Mouse (Mus musculus) cerebellum, postnatal 4 days (tissue): Measurements from ENCODE around the gene Zfp941.
A peak's percentile ranks its signal among the peaks of the same experiment; 100 is the strongest.

Experiments used
- DNase-seq, 2 experiments: peaks; one replicate each; pipeline ENCODE4 v3.0.0; 2022; ENCODE audit warnings: low spot score in 2 of 2, mixed read lengths in 1 of 2

Zfp941 gene

DNA sequence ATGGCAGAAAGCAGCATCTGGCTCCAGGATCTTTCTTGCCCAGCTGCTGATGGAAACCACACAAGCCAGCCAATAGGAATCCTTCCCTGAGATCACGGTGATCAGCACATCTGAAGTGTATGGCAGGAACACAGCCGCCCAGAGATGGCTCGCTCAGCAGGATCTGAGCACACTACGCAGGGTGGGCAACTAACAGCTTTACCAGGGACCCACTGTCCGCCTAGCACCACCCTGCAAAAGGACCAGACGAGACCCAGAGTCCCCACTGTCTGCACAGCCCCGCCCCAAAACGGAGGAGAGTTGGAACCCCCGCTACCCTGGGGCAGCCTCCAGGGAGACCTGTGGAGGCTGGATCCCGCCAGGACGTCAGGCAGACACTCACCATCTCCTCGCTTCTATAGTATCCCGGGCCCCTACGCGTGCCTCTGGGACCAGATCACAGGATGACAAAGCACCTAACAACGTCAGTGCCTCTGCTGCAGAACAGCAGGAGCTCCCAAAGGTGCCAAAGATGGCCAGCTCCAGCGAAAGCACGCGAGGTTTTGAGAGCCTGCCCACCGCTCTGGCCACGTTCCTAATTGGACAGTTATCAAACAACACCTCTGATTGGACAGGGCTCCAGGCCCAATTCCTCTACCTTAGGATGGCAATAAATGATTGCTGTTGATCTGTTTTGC lies at the start of gene Zfp941:
Gene Zfp941, minus strand, starts transcription at position 526 of the 677 bp plus-strand sequence.
- DNase-seq: peak; percentile 52 to 69

DNA sequence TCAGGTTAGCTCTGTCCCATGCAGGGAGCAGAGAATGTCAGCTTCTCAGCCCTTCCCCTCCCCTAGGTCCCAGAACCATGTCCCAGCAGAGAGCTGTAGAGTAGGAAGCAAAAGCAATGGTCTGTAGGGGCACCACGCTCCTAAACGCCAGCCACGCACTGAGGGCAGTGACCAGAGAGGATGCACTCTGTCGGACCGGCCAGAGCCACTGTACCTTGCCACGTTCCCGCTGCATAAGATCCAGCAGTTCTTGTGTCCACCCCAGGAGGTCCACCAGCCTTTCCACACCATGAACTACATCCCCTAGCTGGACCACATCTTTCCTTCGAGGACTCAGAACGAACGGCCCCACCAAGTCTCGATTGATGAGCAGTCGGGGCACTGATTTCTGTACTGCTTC lies 42.8 kb upstream of the Zfp941 start:
- DNase-seq: no peak

DNA sequence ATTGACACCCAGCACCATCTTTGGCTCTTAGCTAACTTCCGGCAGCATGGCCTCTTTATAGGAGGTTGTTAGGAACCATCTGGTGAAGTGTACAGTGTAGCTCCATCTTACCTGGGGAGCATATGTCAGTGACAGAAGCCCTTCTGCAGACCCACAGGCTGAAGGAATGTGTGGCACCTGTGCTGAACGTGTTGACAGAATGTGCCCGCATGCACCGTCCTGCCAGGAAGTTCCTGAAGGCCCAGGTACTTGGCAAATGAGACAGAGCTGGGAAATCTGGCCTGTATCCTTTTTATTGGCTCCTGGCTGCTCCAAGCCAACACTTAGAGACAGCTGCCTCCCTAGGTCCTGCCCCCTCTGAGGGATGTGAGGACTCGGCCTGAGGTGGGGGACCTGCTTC lies 38.8 kb upstream of the Zfp941 start:
- DNase-seq: no peak

DNA sequence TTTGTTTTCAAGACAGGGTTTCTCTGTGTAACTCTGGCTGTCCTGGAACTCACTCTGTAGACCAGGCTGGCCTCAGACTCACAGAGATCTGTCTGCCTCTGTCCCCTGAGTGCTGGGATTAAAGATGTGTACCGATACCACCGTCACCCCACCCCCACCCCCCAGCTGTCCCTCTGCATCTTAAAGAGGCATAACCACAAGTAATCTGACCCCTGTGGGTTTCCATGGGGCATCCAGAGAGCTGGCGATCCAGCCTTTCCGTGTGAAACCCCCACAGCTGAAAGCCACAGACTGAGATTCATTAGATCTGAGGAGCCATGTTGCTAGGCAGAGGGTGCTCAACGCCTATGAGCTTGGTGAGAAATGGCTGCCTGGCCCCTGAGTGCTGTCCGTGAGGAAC lies 38.0 kb upstream of the Zfp941 start:
- DNase-seq: no peak

DNA sequence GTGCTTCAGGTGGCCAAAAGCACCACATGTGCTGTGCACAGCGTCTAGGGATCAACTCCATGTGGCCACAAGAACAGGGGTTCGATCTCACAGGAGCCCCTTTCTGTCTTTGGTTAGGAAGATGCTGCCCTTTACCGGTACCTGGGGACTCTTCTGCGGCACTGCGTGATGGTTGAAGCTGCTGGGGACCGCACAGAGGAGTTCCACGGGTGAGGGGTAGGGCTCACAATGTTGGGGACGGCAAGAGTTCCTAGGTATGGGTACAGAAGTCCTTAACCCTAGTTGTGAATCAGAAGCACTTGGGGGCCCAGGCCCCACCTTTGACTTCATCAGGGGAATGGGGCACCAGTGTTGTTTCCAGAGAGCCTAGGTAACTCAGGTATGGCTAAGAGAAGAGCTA lies 36.8 kb upstream of the Zfp941 start:
- DNase-seq: no peak

DNA sequence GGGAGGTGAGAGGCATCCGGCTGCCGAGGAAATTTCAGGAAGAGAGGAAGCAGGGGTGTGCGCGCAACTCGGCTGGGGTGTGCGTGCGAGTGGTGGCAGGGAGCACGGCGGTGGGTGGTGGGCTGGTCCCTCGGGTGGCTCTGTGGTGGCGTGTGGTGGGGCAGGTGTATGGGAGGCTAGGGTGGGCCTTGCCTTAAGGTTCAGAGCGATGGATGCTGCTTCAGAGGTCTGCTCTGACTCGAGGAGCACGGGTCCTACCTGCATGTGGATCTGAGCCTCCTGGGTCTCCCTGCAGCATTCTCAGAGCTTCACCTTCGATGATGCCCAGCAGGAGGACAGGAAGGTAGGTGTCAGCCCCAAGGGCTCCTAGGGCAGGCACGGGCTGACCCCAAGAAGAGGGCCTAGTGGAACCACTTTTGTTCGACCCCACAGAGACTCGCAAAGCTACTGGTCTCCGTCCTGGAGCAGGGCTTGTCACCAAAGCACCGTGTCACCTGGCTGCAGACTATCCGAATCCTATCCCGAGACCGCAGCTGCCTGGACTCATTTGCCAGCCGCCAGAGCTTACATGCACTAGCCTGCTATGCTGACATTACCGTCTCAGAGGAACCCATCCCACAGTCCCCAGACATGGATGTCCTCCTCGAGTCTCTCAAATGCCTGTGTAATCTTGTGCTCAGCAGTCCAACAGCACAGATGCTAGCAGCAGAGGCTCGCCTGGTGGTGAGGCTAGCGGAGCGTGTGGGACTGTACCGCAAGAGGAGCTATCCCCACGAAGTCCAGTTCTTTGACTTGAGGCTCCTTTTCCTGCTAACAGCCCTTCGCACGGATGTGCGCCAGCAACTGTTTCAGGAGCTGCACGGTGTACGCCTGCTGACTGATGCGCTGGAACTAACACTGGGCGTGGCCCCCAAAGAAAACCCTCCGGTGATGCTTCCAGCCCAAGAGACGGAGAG lies 35.9 kb upstream of the Zfp941 start, which contains the start of gene Bet1l:
Gene Bet1l, minus strand, starts transcription at position 28 of the 956 bp plus-strand sequence.
- DNase-seq: peak in 1 of 2 experiments; percentile 16

DNA sequence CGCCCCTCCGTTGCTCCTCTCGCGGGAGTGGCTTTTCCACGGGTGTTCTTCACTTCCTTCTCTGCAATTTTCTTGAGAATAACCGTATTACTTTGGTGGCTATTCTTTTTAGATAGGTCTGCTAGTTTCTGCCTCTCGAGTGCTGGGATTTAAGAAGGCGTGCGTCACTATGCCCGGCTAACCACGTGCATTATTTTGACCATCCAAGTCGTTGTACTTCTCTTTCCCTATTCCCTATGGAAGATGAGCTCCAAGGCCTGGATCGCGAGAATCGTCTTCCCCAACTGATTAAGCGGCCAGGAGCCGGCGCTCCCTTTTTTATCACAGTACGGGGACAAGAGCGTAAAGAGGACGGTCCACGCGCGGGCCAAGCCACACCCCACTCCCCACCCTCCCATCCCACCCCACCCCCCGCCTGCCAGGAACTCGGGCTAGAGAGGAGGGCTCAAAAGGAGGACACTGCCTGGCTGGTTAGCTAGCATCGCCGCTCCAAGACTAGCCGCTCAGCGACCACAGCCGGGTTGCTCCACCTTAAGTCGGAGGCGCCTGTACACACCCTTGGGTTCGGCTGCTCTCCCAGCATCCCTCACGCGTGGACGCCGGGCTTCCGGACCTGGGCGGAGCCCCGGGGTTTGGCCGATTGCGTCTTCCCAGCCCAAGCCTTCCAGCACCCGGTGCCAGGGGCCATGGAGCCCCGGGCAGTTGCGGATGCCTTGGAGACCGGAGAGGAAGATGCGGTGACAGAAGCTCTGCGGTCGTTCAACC lies 35.0 kb upstream of the Zfp941 start, which contains the start of gene Ric8a:
Gene Ric8a, plus strand, starts transcription at position 173 of the 765 bp plus-strand sequence.
- peak; percentile 70 to 79 for DNase-seq

DNA sequence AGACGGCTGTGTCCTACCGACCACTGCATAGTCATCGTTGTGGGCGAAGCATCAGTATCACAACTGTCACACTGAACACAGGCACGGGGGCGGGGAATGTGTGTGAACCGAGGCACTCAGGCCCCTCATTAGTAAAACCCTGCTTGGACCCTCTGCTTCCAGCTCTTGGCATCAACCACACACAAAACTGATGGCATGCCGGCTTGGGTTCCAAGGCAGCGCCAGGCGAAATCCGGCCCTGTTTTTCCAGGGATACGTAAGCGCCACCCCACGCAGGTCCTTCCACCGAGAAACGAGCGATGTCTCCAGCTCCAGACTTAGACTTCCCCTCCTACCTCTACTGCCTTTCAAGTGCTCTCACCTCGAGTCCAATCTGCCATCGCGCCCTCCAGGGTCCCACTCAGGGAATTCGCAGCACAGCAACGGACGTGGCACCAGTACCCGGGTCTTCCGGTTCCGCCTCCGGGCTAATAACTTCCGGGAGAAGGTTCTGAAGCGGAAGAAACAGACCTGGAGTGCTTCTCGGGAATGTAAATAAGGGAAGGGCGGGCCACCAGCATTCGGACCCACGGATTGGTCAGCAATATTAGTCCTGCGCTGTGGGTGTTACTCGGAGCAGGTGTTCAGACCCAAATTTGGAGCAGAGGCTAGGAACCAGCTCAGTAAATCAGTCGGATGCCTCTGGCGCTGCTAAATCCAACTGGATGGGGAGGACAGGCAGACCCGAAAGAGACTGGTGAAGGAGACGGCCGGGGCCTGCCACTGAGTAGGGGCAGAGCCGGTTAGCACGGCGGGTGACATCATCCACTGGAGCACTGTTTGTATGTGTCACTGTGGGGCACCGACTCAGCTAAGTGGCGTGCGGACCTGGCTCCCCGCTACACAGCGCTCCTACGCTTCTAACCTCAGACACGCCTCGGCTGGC lies 34.1 kb upstream of the Zfp941 start, which contains the start of gene Gm45785:
Gene Gm45785, minus strand, starts transcription at position 472 of the 925 bp plus-strand sequence.
- DNase-seq: peak; percentile 44 to 70

DNA sequence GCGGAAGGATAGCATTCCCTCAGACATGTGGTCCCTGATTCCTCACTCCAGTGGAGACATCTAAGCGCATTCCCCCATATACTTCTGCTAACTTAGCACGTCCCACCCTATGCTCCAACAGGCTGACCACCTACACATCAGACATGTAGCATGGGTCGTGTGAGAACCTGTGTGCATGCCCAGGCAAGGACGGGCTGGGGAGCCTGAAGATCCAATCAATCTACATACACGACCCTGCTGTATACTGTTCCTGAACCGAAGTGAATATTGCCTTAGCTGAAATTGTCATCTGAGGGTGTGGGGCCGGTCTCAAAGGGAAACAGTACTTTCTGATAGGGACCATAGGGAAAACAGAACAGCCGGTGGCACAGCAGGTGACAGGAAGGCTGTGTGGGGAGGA lies 33.2 kb upstream of the Zfp941 start:
- DNase-seq: no peak

DNA sequence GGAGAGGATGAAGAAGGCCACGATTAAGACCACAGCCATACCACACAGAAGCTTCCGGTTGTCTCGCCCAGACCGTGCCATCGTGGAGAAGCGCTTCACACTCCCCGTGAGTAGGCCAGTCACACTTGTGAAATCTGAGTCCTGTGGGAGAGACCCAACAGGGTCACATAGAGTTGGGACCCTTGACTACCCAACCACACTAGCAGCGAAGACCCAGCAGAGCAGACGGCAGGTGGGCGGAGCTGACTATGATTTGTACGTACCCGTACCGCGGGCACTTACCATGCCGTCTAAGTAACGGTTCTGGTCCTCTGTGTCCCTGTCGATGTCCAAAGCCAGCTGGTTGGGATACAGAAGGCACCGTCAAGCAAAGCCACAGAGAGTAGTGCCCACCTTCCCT lies 32.5 kb upstream of the Zfp941 start:
- DNase-seq: no peak

DNA sequence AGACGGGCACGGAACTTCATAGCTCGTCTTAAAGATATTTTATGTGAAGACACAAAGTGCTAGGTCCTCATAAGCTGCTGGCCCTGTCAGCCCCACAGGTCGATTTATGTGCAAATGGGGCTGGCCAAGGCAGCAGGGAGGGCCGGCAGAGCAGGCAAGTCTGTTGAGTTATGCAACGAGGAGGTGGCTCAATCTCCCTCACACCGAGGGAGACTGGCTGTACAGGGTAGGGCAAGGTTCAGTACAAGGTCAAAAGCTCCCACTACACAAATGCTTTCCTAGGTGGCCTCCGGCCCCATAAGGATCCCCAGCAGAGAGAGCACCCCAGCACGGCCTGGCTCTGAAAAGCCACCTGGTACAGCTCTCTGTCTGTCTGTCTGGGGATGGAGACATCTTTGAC lies 31.4 kb upstream of the Zfp941 start:
- no peak for DNase-seq

DNA sequence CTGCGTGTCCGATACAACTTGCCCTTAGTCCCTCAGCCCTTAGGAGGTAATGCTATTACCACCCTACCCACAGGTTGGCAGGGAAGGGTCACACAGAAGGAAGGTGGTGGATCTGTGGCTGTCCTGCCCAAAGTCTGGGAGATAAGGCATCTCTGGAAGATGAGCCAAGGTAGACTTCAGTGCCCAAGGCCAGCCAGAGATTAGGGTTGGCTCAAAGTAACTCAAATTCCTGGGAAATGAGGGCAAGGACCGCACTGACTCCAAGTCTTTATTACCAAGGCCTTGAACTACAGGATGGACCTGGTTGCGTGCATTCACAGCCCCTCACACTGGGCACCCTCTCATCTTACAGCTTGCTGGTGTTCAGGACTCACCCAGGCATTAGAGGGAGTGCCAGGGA lies 29.9 kb upstream of the Zfp941 start:
- DNase-seq: no peak

DNA sequence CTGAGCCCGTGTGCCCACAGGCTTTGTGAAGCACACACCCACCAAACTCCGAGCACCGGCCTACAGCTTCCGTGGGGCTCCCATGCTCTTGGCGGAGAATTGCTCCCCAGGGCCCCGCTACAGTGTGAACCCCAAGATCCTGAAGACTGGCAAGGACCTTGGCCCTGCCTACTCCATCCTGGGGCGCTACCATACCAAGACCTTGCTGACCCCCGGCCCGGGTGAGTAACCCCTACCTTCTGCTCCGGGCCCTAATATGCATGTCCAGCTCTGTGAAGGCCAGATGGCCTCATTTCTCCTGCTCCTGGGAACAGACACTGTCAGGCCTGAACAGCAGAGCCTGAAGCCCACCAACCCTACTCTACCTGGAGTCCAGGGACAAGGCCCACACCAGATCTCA lies 26.6 kb upstream of the Zfp941 start:
- peak in 1 of 2 experiments; percentile 19 for DNase-seq

DNA sequence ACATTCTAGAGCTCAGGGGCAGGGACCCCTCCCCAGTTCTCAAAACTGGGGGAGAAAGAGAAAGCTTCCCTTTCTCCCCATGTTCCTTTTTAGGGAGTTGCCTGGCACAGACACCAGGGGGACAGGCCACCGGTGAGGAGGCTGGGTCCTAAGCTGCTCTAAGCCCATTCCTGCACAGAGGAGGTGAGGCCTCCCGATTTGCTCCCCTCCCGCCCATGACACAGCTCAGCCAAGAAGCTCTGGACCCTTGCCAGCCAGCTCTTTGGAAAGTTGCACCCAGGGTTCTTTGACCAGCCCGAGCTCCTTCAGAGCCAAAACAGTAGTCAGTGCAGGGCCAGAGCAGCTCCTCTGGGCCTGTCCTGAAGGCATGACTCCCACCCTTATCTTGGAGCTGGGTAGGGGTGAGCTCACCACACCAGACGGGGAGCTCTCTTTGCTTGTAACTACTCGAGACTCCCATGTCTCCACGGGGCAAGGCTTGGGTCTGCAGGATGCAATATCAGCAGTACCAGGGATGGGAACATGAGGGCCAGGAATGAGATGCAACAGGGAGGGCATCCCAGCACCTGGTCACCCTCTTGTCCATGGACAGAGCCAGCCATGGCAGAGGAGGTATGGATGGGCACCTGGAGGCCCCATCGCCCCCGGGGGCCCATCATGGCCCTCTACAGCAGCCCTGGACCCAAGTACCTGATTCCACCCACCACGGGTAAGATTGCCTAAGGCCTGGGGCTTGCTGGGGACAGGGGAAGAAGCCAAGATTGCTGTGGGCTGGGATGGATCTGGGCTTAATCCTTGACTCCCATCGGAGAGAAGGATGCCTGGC lies 26.0 kb upstream of the Zfp941 start, which contains the start of gene Odf3:
Gene Odf3, plus strand, starts transcription at position 51 of the 826 bp plus-strand sequence.
- peak; percentile 24 to 26 for DNase-seq

DNA sequence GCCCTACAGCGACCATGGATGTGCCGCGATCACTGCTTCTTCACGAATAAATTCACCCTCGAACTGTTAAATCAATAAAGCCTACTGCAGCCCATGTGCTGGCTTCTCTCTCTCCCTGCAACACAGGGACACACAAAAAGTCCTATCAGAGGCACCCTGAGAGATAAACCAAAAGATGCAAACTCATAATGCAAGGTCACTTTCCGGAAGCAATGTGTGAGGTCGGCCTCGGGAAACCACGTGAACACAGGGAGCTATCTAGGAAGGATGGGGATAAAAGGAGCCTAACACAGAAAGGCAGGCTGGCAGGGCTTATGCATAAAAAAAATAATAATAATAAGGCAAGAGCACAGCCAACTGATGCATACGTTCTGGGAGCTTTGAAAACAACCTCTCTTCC lies 24.7 kb upstream of the Zfp941 start:
- no peak for DNase-seq

DNA sequence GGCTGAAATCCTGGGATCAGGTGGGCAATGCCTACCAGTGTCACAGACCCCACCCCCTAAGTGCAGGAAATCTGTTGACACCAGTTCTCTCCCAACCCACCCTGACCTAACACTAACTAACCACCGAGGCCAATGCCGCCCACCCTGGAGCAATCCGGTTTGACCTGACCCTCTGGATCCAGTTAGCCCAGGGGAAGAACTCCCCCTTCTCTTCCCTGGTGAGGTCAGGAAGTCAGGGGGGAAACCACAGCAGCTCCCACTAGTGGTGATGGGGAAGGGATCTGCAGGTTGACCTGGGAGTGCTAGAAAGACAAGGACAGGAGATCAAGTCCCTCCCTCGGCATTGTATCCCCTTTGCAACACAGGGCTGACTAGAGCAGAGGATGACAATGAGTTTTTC lies 23.7 kb upstream of the Zfp941 start:
- DNase-seq: no peak

DNA sequence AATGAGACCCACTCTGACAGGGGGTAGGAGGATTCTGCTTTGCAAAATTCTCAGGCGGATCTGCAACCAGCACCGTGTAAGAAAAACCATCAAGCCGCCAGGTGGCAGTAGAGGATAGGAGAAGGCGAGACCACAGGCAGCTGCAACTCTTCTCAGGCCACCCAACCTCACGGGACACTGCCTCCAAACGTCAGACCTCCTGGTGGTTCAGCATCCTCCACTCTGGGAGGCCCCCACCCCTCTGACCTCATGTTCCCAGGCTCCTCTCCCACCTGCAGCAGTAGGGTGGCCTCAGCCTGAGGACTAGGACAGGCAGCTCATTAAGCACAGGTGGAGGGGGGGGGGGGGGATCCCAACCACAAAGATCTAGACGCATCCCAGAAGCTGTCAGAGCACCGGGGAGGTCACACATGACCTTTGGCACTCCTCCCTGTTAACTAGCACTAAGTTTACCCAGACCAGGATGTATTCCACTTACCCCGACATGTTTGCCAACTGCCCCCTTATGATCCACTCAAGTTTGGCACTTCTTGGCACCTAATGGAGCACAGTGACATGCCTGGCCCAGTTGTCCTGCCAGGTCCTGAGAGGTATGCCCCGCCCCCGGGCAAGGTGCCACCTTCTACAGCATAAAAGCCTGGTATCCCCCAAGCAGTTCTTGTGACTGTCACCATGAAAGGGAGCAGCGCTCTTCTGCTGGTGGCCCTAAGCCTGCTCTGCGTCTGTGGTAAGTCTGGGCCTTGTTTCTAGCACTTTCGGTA lies 23.1 kb upstream of the Zfp941 start, which contains the start of gene Scgb1c1:
Gene Scgb1c1, plus strand, starts transcription at position 643 of the 761 bp plus-strand sequence.
- DNase-seq: peak; percentile 90 to 92

DNA sequence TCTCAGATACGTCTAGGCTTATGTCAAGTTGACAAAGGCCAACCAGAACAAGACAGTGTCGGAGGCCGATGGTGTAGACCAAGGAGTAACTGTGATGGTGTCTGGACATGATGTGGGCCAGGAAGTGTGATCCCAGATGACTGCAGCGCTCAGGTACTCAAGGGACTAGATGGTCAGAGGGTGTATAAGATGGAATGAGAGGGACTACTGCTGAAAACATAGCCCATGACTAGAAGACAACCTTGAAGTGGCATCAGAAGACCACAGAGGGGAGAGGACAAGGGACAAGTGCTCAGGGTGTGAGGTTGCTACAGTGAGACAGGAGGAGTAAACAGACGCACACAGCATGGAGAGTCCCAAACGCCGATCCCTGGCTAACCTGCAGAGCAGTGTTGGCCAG lies 21.8 kb upstream of the Zfp941 start:
- no peak for DNase-seq
